Mouse (Mus musculus): ENCODE measurements at regions not wholly inside any gene's neighbourhood (a gene's known extent, or its start where the extent isn't known, plus 50 kb on each side); places are given as distances from the start of the nearest gene placed in this dataset.

- no peak for TF ChIP-seq CTCF (IDR thresholded peaks at IDR 0.05; ENCODE audit: borderline replicate concordance, insufficient read depth, low read depth, low read length)
- TF ChIP-seq POLR2A (IDR thresholded peaks at IDR 0.05; ENCODE audit: borderline replicate concordance, insufficient read depth, low read length), result no peak
Observed at GRCm38 (mm10) chr16:76471081-76471480, 97.5 kb upstream of the Nrip1 start.

All from cerebellum, adult 2 months (tissue).